Mouse (Mus musculus): Measurements from ENCODE around the gene Csnk1g2. TPM values are rescaled to one million over a fixed set of nuclear protein-coding genes. Genes with fewer than 3 reads are reported as not detected.
A peak's percentile ranks its signal among the peaks of the same experiment; 100 is the strongest.

The Csnk1g2 gene
- total RNA-seq, 2 experiments from 2014 or later = 93.3 to 117 TPM

DNA sequence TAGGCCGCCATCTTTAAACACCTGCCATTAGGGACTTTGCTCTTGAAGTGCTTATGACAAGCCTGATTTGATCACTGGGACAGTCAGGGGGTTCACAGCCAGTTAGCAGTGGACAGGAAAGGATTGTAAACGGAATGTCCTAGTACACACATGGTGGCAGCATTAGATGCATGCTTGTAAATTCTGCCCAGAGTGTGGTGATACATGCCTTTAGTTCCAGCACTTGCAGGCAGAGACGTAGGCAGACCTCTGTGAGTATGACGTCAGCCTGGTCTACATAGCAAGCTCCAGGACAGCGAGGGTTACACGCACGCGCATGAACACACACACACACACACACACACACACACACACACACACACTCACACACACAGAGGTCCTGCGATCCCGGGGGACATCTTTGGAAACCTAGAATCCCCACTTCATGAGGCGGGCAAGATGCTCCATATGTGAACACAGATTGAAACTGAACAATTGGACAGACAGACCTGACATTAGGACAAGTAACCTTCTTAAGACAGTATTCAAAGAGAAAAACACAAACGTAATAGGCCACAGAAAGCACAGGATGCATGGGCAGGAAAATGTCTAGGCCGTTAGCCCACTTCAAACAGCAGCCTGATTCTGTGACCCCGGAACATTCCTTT lies 35.7 kb downstream of the Csnk1g2 start:
- no peak for ATAC-seq (replicated peaks; ENCODE audit: low FRiP score, low TSS enrichment, poor library complexity, severe bottlenecking)

- ATAC-seq (replicated peaks; ENCODE audit: low FRiP score, low TSS enrichment, poor library complexity, severe bottlenecking) = peak; percentile 76
Measured at GRCm38 (mm10) chr10:80658841-80659202, 36.2 kb downstream of the Csnk1g2 start.

- no peak for ATAC-seq (replicated peaks; ENCODE audit: low FRiP score, low TSS enrichment, poor library complexity, severe bottlenecking)
Measured at GRCm38 (mm10) chr10:80659213-80659612, 36.6 kb downstream of the Csnk1g2 start.

DNA sequence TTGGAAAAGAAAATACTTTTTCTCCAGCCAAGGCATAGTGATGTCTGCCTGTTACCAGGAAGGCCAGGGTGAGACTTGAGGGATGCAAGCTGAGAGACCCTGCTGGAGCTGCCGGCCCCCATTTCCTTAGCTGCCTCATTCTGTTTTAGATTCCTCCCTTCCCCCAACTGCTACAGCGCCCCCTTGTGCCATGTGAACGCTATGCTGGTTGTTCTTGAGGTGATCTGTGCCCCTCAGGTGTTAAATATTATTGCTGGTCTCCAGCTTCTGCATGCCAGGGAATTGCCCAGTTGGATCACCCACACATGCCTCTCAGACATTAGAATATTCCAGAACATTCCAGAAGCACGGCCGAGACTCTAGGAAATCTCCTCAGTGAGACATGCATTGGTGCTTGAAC lies 38.5 kb downstream of the Csnk1g2 start:
- no peak for ATAC-seq (replicated peaks; ENCODE audit: low FRiP score, low TSS enrichment, poor library complexity, severe bottlenecking)

DNA sequence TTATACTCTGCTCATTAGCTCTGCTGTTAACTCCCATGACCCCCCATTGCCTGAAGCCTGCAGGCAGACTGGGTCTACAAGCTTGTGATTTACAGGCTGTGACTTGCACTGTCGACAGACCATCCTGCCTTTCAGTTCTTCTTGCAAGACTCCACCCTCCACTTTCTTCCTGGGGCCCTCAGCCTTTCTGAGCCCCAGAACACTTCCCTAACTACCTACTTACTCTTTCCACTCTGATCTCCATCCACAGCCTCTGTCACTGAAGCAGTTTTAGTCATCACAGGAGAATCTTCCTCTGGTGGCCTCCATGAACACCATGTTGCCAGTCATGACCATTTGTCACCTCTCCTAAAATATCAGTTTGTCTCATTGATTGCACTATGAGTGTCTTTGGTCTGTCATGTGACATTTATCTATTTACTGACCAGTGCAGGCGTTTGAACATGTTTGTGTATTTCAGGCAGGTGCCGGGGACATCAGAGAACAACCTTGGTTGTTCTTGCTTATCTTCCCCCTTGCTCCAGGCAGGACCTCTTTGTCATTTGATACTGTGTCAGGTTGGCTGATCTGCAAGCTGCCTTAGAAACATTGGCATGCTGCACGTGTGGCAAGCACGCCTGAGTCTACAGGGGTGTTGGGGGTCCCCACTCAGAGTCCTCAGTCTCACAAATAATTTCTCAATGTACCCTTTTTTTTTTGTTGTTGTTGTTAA lies 41.0 kb downstream of the Csnk1g2 start:
- 0 out of 2 replicates have a peak, but pooled peaks have one; percentile 11 for ATAC-seq (replicated peaks; ENCODE audit: low FRiP score, low TSS enrichment, poor library complexity, severe bottlenecking)

- peak; percentile 73 for ATAC-seq (replicated peaks; ENCODE audit: low FRiP score, low TSS enrichment, poor library complexity, severe bottlenecking)
Measured at GRCm38 (mm10) chr10:80664197-80665015, 41.8 kb downstream of the Csnk1g2 start.

GRCm38 (mm10) chr10:80665016-80665380 lies 42.4 kb downstream of the Csnk1g2 start:
- ATAC-seq (replicated peaks; ENCODE audit: low FRiP score, low TSS enrichment, poor library complexity, severe bottlenecking) = no peak

- ATAC-seq (replicated peaks; ENCODE audit: low FRiP score, low TSS enrichment, poor library complexity, severe bottlenecking) = no peak
Measured at GRCm38 (mm10) chr10:80665459-80665858, 42.8 kb downstream of the Csnk1g2 start.

- ATAC-seq (replicated peaks; ENCODE audit: low FRiP score, low TSS enrichment, poor library complexity, severe bottlenecking) = no peak
Measured at GRCm38 (mm10) chr10:80665981-80666733, 43.5 kb downstream of the Csnk1g2 start.

GRCm38 (mm10) chr10:80666837-80667412 lies 44.3 kb downstream of the Csnk1g2 start:
- ATAC-seq (replicated peaks; ENCODE audit: low FRiP score, low TSS enrichment, poor library complexity, severe bottlenecking) = no peak

DNA sequence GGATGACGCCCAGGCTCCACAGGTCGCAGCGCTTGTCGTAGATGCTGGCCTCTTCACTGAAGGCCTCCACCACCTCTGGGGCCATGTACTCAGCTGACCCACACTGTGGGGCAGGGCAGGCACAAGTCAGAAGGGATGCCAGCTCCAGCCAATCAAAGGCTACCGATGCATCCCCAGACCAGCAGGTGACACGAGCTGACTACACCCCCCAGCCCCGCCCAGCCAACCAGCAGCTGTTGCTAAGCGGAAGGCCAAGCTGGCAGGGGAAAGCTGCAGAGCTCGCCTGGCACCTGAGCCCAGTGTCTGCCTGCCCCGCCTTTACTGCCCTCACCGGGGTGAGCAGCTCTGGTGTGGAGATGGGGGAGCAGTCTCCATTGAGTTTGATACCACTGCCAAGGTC lies 46.0 kb downstream of the Csnk1g2 start:
- ATAC-seq (replicated peaks; ENCODE audit: low FRiP score, low TSS enrichment, poor library complexity, severe bottlenecking) = no peak

DNA sequence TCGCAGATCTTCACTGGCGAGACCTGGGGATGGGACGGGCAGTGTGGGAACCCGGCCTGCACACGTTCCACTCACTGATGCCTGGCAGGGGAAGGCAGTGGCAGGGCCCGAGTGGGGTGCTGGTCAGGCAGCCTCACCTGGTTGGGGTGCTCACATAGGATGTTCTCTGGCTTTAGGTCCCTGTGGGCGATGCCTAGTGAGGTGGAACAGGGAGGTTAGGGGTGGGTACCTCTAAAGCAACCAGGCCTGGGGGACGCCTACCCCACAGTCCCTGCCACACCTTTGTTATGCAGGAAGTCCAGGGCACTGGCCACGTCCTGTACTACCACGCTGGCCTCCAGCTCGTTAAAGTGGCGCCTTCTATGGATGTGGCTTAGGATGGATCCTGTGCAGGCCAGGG lies 46.4 kb downstream of the Csnk1g2 start:
- ATAC-seq (replicated peaks; ENCODE audit: low FRiP score, low TSS enrichment, poor library complexity, severe bottlenecking) = no peak

DNA sequence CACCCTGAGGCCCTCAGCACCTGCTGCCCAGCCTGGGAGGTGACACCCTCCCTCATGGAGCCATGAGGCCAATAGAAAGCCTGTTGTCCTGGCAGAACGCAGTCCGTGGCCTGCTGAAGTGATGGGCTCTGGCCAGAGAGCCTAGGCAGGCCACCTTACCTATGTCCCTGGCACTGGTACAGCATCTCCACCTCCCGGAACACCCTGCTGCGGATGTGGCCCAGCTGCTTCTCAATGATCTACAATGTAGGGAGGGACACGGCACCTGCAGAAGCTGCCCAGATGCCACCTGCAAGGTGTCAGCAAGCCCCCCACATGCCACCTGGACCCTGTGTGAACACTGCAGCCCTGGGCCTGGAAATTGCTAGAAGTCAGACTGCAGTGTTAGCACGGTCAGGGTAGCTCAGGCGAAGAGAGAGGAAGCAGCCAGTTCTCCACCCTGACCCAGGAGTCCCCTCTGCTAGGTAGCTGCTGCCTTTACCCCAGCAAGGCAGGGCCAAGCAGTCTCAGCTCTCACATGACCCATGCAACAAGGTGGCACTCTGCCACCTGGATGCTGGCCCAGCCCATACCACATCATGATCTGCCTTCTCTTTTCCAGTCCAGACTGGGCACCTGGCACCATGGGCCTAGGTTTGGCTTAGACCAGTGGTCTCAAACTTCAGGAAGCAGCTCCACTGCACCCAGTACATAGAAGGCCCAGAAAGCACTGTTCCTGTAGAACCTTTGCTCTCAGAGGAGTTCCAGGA lies 47.3 kb downstream of the Csnk1g2 start:
- ATAC-seq (replicated peaks; ENCODE audit: low FRiP score, low TSS enrichment, poor library complexity, severe bottlenecking) = no peak

DNA sequence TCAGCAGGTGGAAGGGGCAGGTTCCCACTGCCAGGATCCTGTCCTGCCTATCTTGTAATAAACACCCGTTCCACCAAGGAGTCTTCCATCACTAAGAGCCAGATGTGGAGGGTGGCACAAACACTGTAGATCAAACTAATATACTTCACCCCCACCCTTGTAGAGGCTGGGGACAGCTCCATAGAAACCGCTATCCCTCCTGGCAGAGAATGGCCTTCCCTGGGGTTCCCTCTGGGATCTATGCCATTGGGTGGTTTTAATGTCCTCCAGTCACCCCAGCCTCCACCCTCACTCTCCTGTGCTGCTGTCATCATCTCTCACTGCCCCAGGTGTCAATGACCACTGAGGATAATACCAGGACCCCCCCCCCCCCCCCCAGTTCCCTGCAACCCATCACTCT lies 47.9 kb downstream of the Csnk1g2 start:
- no peak for ATAC-seq (replicated peaks; ENCODE audit: low FRiP score, low TSS enrichment, poor library complexity, severe bottlenecking)

GRCm38 (mm10) chr10:80671251-80671650 lies 48.6 kb downstream of the Csnk1g2 start:
- no peak for ATAC-seq (replicated peaks; ENCODE audit: low FRiP score, low TSS enrichment, poor library complexity, severe bottlenecking)

DNA sequence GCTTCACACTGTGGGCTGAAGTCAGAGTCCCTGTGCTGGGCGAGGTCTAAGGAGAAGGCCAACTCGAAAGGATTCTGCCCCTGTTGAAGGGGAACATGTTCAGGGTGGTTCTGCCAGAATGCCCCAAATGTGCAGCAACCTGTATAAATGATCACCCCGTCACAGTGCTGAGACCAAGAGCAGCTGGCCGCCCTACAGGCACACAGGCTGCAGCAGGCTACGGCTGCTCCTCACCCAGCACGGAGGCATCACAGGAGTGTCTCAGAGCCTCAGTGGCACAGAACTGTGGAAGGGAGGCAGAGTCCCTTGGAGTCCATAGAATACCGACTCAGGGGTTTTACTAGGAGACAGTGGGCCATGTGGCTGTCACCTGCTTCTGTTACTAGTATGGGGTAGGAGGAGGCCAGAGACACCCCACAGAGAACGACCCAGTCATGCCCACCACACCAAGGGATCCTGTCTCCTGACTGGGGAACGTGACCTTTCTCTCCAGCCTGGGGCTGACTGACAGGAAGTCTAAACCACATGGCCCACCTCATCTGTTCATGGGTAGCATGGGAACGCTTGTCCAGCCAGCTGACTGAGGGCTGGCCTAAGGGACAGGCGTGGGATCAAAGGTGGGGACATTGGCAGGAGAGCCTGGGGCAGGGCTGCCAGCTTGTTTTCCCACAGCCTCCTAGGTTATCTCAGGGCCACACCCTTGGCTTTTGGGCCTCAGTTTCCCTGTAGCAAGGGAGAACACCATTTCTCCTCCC lies 49.5 kb downstream of the Csnk1g2 start:
- no peak for ATAC-seq (replicated peaks; ENCODE audit: low FRiP score, low TSS enrichment, poor library complexity, severe bottlenecking)

GRCm38 (mm10) chr10:80673690-80674089 lies 51.1 kb downstream of the Csnk1g2 start:
- ATAC-seq (replicated peaks; ENCODE audit: low FRiP score, low TSS enrichment, poor library complexity, severe bottlenecking) = no peak

DNA sequence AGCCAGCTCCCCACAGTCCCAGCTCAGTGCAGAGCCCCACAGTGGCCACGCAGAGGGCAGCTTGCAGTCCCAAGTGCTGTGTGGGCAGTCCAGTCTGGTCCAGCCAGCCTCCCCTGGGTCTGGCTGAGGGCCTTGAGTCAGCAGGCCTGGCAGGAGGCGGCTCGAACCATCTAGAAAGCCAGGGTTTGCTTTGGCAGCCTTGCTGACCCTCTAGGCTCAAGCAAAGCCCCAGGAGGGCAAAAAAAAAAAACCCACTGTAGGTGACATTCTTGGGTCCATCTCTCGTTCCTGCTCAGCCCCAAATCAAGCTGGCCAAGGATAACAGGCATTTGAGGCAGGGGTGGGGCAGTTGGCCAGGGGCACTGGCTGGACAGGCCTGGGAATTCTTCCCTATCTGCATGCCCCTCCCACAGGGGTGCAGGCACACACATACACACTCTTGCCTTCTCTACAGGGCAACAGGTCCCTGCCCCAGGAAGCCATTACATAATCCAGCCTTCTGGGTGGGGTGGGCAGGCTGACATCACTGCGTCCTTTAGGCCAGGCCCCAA lies 51.6 kb downstream of the Csnk1g2 start:
- ATAC-seq (replicated peaks; ENCODE audit: low FRiP score, low TSS enrichment, poor library complexity, severe bottlenecking) = no peak
